Mouse (Mus musculus) forebrain, embryonic 11.5 days (tissue): ENCODE data around the gene Rad23a. TPM values are rescaled to one million over a fixed set of nuclear protein-coding genes. Genes with fewer than 3 reads are reported as not detected.
A peak's percentile ranks its signal among the peaks of the same experiment; 100 is the strongest.

ENCODE experiments used
- ATAC-seq: fragments of 200-750 bp; cut with Nextera tagmentation; replicated peaks from 2 replicates; pipeline ENCODE4 v1.8.0; 2017; ENCODE audit warnings: moderate TSS enrichment; ENCODE audit not compliant: low FRiP score
- DNase-seq: peaks from one replicate; pipeline ENCODE4 v3.0.0-alpha.2; 2017; ENCODE audit warnings: low spot score
- H3K27ac ChIP-seq: fragments of 300-500 bp; sonication (generic); 2 replicates; pipeline ENCODE4 v1.5.1; 2014; ENCODE audit warnings: low read depth, low read length
- H3K27me3 ChIP-seq: fragments of 300-500 bp; sonication (generic); 2 replicates; pipeline ENCODE4 v1.6.1; 2014; ENCODE audit warnings: mild to moderate bottlenecking, low read length, mixed read lengths; ENCODE audit not compliant: control insufficient read depth, insufficient read depth
- H3K36me3 ChIP-seq: fragments of 300-500 bp; sonication (generic); 2 replicates; pipeline ENCODE4 v1.6.1; 2014; ENCODE audit warnings: mild to moderate bottlenecking, low read length, moderate library complexity, mixed read lengths; ENCODE audit not compliant: control insufficient read depth, insufficient read depth
- H3K4me1 ChIP-seq: fragments of 300-500 bp; sonication (generic); replicated peaks from 2 replicates; pipeline ENCODE4 v1.6.1; 2014; ENCODE audit warnings: low read length, mixed read lengths; ENCODE audit not compliant: control insufficient read depth, insufficient read depth
- H3K4me2 ChIP-seq: fragments of 300-500 bp; sonication (generic); 2 replicates; pipeline ENCODE4 v1.6.1; 2014; ENCODE audit warnings: low read depth, mild to moderate bottlenecking, low read length, moderate library complexity, mixed read lengths; ENCODE audit not compliant: severe bottlenecking
- H3K4me3 ChIP-seq: fragments of 300-500 bp; sonication (generic); 2 replicates; pipeline ENCODE4 v1.5.1; 2014; ENCODE audit warnings: low read depth, low read length
- H3K9ac ChIP-seq: fragments of 300-500 bp; sonication (generic); 2 replicates; pipeline ENCODE4 v1.6.1; 2014; ENCODE audit warnings: low read length
- H3K9me3 ChIP-seq: fragments of 300-500 bp; sonication (generic); 2 replicates; pipeline ENCODE4 v1.6.1; 2016; ENCODE audit warnings: low read length, mixed read lengths; ENCODE audit not compliant: control insufficient read depth
- WGBS: fragments of 180-500 bp; shearing (Covaris S2); extraction: QIAGEN DNeasy Blood & Tissue Kit; methylation state at CpG from one replicate; pipeline ENCODE4 v1.1.7; 2014; 5-methylcytosine and 5-hydroxymethylcytosine counted together
- polyA plus RNA-seq: library from polyadenylated mRNA; unstranded; fragments of >200 nt; fragmentation: Nextera tagmentation; extraction: Ambion mirVana; gene quantifications from 2 replicates; pipeline ENCODE4 v1.2.1, GENCODE M21; 2014

Gene Rad23a
- polyA plus RNA-seq, 1 experiment from 2014 or later, result 110 TPM

- ATAC-seq, result 0 out of 2 replicates have a peak, but pooled peaks have one; percentile 2
- DNase-seq, result no peak
These were observed 29.2 kb downstream of the Rad23a start for GRCm38 (mm10) chr8:84811303-84811702.

DNA sequence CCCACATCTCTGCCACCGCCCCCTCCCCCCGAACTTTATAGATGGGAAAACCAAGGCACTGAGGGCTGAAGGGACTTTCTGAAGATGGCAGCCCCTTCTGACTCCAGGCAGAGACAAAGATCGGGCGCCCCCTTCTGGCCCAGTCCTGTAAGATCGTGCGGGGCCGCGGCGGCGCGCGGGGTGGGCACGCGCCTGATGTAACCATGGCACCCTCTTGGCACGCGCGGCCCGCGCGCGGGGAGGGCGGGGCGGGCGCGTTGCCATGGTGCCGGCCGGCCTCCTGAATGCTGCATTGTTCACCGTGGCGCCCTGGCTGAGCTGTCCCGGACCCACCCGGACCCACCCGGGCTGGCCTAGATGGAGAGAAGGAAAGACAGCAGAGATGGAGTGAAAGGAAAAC, 29.6 kb downstream of the Rad23a start:
- Histone ChIP-seq H3K4me1 (peaks cover 21% of the 10 kb centered on the region), H3K4me2 (peak overlapping the region; percentile 52; the same call in 1 of the 2 replicates), H3K36me3 (no peaks in the 10 kb centered on the region), H3K9me3 (peaks cover 3% of the 10 kb centered on the region), H3K9ac (peak overlapping the region; percentile 49), H3K4me3 (peak overlapping the region; percentile 4; the same call in 1 of the 2 replicates), H3K27ac (peak overlapping the region; percentile 37; the same call in 1 of the 2 replicates), H3K27me3 (peaks cover 17% of the 10 kb centered on the region)
- ATAC-seq, result peak; percentile 89
- WGBS, result under 1% methylated on average over 32 of the region's 32 CpGs
- peak; percentile 99 for DNase-seq

More at GRCm38 (mm10) chr8:84811303-84811702, 29.2 kb downstream of the Rad23a start:
- H3K36me3 ChIP-seq, result no peaks in the 10 kb centered on the region
- H3K27ac ChIP-seq, result peak overlapping the region; percentile 37; the same call in 1 of the 2 replicates
- H3K9ac ChIP-seq, result peak overlapping the region; percentile 49
- peak overlapping the region; percentile 4; the same call in 1 of the 2 replicates for H3K4me3 ChIP-seq
- 16% methylated on average over 10 of the region's 10 CpGs for WGBS
- no peaks in the 10 kb centered on the region for H3K9me3 ChIP-seq
- peaks cover 17% of the 10 kb centered on the region for H3K27me3 ChIP-seq
- H3K4me2 ChIP-seq, result peak overlapping the region; percentile 52; the same call in 1 of the 2 replicates
- H3K4me1 ChIP-seq, result peaks cover 21% of the 10 kb centered on the region

DNA sequence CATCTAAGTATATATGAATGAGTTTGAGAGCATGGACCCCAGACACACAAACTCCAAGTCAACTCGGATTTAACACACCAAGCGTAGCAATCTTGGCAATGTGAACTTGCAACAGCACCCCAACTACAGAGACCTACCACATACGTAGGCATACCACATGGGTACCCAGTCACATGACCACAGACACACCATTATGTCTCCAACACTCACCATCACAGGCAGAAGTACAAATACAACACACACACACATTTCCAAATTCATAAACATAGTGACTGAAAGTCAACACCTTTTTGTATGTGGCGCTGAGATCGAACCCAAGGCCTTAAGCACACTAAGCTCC, 30.6 kb downstream of the Rad23a start:
- Histone ChIP-seq H3K27me3 (peaks cover 20% of the 10 kb centered on the region), H3K4me2 (no peak overlapping the region), H3K9ac (no peak overlapping the region), H3K4me3 (no peak overlapping the region), H3K27ac (no peak overlapping the region), H3K36me3 (no peaks in the 10 kb centered on the region), H3K4me1 (peaks cover 17% of the 10 kb centered on the region), H3K9me3 (peaks cover 4% of the 10 kb centered on the region)
- DNase-seq, result no peak
- WGBS, result 73% methylated on average over 5 of the region's 5 CpGs
- ATAC-seq, result no peak

DNA sequence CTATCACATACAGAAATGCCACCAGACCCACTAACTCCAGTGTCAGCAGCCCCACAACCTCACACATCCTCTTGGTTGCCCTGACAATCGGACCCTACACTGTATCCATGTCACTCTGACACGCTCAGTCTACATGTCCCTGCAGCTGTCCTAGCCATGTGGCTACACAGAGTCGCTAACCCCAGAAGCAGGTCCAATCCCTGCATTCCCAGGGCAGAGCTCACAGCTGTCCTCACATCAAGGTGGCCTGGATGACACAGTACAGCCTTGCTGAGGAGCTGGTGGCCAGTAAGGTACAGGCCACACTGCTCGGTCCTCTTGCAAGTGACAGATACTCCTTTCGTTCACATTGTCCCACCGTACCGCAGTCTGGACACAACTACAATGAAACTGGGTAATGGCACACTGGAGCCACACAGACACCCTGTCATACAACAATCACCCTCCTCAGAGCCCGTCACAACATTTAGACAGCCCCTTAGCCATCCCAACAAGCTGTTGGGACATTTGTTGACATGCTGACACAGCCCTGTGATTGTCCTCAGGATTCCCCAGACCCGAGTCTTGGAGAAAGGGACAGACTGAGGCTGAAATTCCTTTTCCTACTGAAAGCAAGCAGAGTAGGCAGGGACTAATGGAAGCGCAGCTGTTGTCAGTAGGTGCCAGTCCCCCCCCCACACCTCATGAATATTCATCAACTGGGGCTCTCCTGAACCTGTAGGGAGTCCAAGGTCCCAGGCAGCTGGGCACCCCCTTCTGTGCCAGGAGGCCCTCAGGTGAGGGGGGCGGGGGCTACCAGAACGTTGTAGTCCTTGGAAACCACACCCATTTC, 31.1 kb downstream of the Rad23a start:
- WGBS, result 55% methylated on average over 12 of the region's 12 CpGs
- no peak for DNase-seq
- peaks cover 22% of the 10 kb centered on the region for H3K27me3 ChIP-seq
- no peak overlapping the region for H3K27ac ChIP-seq
- H3K4me3 ChIP-seq, result no peak overlapping the region
- no peak overlapping the region for H3K9ac ChIP-seq
- H3K4me2 ChIP-seq, result no peak overlapping the region
- peaks cover 4% of the 10 kb centered on the region for H3K9me3 ChIP-seq
- 0 out of 2 replicates have a peak, but pooled peaks have one; percentile 15 for ATAC-seq
- peaks cover 12% of the 10 kb centered on the region for H3K4me1 ChIP-seq
- H3K36me3 ChIP-seq, result no peaks in the 10 kb centered on the region

- H3K27me3 ChIP-seq, result peaks cover 32% of the 10 kb centered on the region
- no peaks in the 10 kb centered on the region for H3K36me3 ChIP-seq
- peaks cover 4% of the 10 kb centered on the region for H3K9me3 ChIP-seq
- DNase-seq (no peak), ATAC-seq (no peak)
- H3K4me3 ChIP-seq, result no peak overlapping the region
- H3K4me2 ChIP-seq, result no peak overlapping the region
- H3K27ac ChIP-seq, result no peak overlapping the region
- H3K9ac ChIP-seq, result no peak overlapping the region
- 98% methylated on average over 5 of the region's 5 CpGs for WGBS
- H3K4me1 ChIP-seq, result peaks cover 7% of the 10 kb centered on the region
These were observed 34.4 kb downstream of the Rad23a start for GRCm38 (mm10) chr8:84806031-84806430.

GRCm38 (mm10) chr8:84799999-84800831, 40.2 kb downstream of the Rad23a start, which contains the start of gene Nfix:
Gene Nfix, minus strand, starts transcription at chr8:84800344.
- WGBS, result 2% methylated on average over 80 of the region's 125 CpGs
- H3K4me1 ChIP-seq, result peaks cover 3% of the 10 kb centered on the region; the same call in 1 of the 2 replicates
- DNase-seq, result peak; percentile 81
- H3K9ac ChIP-seq, result peak within 1 kb of the TSS; percentile 86
- no peaks in the 10 kb centered on the region for H3K9me3 ChIP-seq
- no peak within 1 kb of the TSS; the same call in 1 of the 2 replicates for H3K27ac ChIP-seq
- H3K27me3 ChIP-seq, result peaks cover 77% of the 10 kb centered on the region
- H3K4me2 ChIP-seq, result peak within 1 kb of the TSS; percentile 79
- ATAC-seq, result peak; percentile 40; the same call in 1 of the 2 replicates
- H3K4me3 ChIP-seq, result peak within 1 kb of the TSS; percentile 80
- no peaks in the 10 kb centered on the region for H3K36me3 ChIP-seq

GRCm38 (mm10) chr8:84799136-84799931, 41.1 kb downstream of the Rad23a start:
- peaks cover 8% of the 10 kb centered on the region; the same call in 1 of the 2 replicates for H3K4me1 ChIP-seq
- H3K27me3 ChIP-seq, result peaks cover 72% of the 10 kb centered on the region
- DNase-seq (peak; percentile 77), ATAC-seq (no peak; the same call in 1 of the 2 replicates)
- peak overlapping the region; percentile 80 for H3K4me3 ChIP-seq
- peak overlapping the region; percentile 79 for H3K4me2 ChIP-seq
- no peak overlapping the region; the same call in 1 of the 2 replicates for H3K27ac ChIP-seq
- no peaks in the 10 kb centered on the region for H3K9me3 ChIP-seq
- H3K36me3 ChIP-seq, result no peaks in the 10 kb centered on the region
- under 1% methylated on average over 79 of the region's 108 CpGs for WGBS
- peak overlapping the region; percentile 86 for H3K9ac ChIP-seq
